8 mouse cellular contexts compared by ENCODE assay signal in genomic region chr5:66112059-66112458, GRCm38 (mm10).
DNase-seq lines count a peak whose midpoint lies in the region; ATAC-seq lines count a peak whose summit lies in the region.

No protein-coding gene starts in this region.

- H3K4me2 ChIP-seq in midbrain, embryonic 15.5 days, result no peak overlapping the region

- no peaks in the 10 kb centered on the region for H3K27me3 ChIP-seq in midbrain, embryonic 15.5 days (replicated peaks)

- H3K4me3 ChIP-seq in midbrain, embryonic 15.5 days, result no peak overlapping the region

- peak; percentile 97 to 98 for ATAC-seq in hematopoietic stem cell, adult 5-6 weeks (replicated peaks in 1 of 2; ENCODE audit: insufficient read depth in 1 of 2, low FRiP score in 2 of 2, low TSS enrichment in 1 of 2, low read depth in 1 of 2, poor library complexity in 2 of 2, severe bottlenecking in 2 of 2)
- ATAC-seq in midbrain, embryonic 15.5 days (replicated peaks), result no peak

- H3K9ac ChIP-seq in midbrain, embryonic 15.5 days, result no peak overlapping the region

- no peaks in the 10 kb centered on the region for H3K4me1 ChIP-seq in midbrain, embryonic 15.5 days

- H3K9me3 ChIP-seq in midbrain, embryonic 15.5 days, result no peaks in the 10 kb centered on the region

- no peak overlapping the region for H3K27ac ChIP-seq in midbrain, embryonic 15.5 days

- no peaks in the 10 kb centered on the region for H3K36me3 ChIP-seq in midbrain, embryonic 15.5 days (replicated peaks)

- peak; percentile 9 to 25 for DNase-seq in frontal cortex, postnatal 10 days (ENCODE audit: low spot score in 2 of 2)
- DNase-seq in frontal cortex, adult 2 months (ENCODE audit: extremely low spot score in 1 of 2, low spot score in 1 of 2), result no peak
- DNase-seq in NIH3T3 (ENCODE audit: low read depth), result peak; percentile 38
- peak; percentile 74 to 78 for DNase-seq in lung, adult 18-20 months
- peak; percentile 20 for DNase-seq in thymus, postnatal 14 days
- DNase-seq in cerebellum, postnatal 36 days, result no peak

- WGBS in midbrain, embryonic 15.5 days, result 73% methylated on average over 8 of the region's 8 CpGs

Comparison
In these comparisons a context has a peak if more than half of its experiments do, and no peak if none do; other contexts are left out.
1. DNase-seq: peak in frontal cortex, postnatal 10 days (2 of 2), NIH3T3 (single experiment), lung, adult 18-20 months (2 of 2) and thymus, postnatal 14 days (single experiment); none in frontal cortex, adult 2 months (0 of 2) and cerebellum, postnatal 36 days (0 of 2).